Mouse (Mus musculus) adrenal gland, postnatal 4 days (tissue): ENCODE measurements around the gene 4930503B20Rik. TPM values are rescaled to one million over a fixed set of nuclear protein-coding genes. Genes with fewer than 3 reads are reported as not detected.

Experiments
- DNase-seq, 2 experiments: peaks; one replicate each; pipeline ENCODE4 v3.0.0; 2021 to 2022; ENCODE audit warnings: low spot score in 2 of 2, mixed read lengths in 2 of 2
- total RNA-seq, 2 experiments: library from RNA; stranded (reverse); gene quantifications; 2 replicates each; pipeline ENCODE4 v1.2.3; 2021

The 4930503B20Rik gene
- total RNA-seq, 2 experiments from 2014 or later, result not detected

GRCm38 (mm10) chr3:146599198-146599900 is 51.8 kb downstream of the 4930503B20Rik start:
- DNase-seq, result no peak

GRCm38 (mm10) chr3:146598411-146598810 is 52.7 kb downstream of the 4930503B20Rik start:
- DNase-seq, result no peak

- DNase-seq, result no peak
These were observed 54.3 kb downstream of the 4930503B20Rik start for GRCm38 (mm10) chr3:146596864-146597263.

GRCm38 (mm10) chr3:146596387-146596786 is 54.7 kb downstream of the 4930503B20Rik start:
- no peak for DNase-seq

GRCm38 (mm10) chr3:146595440-146595839 is 55.7 kb downstream of the 4930503B20Rik start:
- DNase-seq, result no peak

Other genes with a start within 250 kb of the 4930503B20Rik start
- 10 to 100 TPM; 15.5 to 19.5 TPM for gene Ssx2ip, start 246.7 kb downstream of the 4930503B20Rik start, total RNA-seq
- gene Ctbs, start 201.5 kb downstream of the 4930503B20Rik start, total RNA-seq, result 10 to 100 TPM; 16.9 to 21.7 TPM
- gene Spata1, start 151.6 kb downstream of the 4930503B20Rik start, total RNA-seq, result 1 to 10 TPM; 4.3 TPM
- gene Gng5, start 151.5 kb downstream of the 4930503B20Rik start, total RNA-seq, result 100 to 1,000 TPM; 218 to 228 TPM
- gene Rpf1, start 129.9 kb downstream of the 4930503B20Rik start, total RNA-seq, result 10 to 100 TPM; 39.8 to 40.4 TPM
- 10 to 100 TPM in 1 of 2 experiments, under 1 TPM in 1; 0.76 to 23.6 TPM for gene Uox, start 80.9 kb downstream of the 4930503B20Rik start, total RNA-seq
- gene Dnase2b, start 35.7 kb downstream of the 4930503B20Rik start, total RNA-seq, result under 1 TPM in 1 of 2 experiments, not detected in 1; 0.54 TPM
- gene Samd13, start 34.3 kb upstream of the 4930503B20Rik start, total RNA-seq, result 1 to 10 TPM; 1.5 TPM
- 100 to 1,000 TPM; 119 to 131 TPM for gene Prkacb, start 161.7 kb upstream of the 4930503B20Rik start, total RNA-seq
- gene Ttll7, start 201.1 kb upstream of the 4930503B20Rik start, total RNA-seq, result 1 to 10 TPM; 4.5 to 5.0 TPM